Mouse (Mus musculus) testis, postnatal 14 days (tissue): ENCODE measurements around the gene Pdlim4.
"Not testable (repeated sequence)": the region's sequence is repeated elsewhere in the genome, so short reads cannot be mapped to it uniquely, and the experiment has no call there.

ENCODE experiments used
- DNase-seq: peaks from one replicate; pipeline ENCODE4 v3.0.0; 2021; ENCODE audit warnings: low spot score

Pdlim4 gene

GRCm38 (mm10) chr11:54017596-54017995 is 51.2 kb downstream of the Pdlim4 start:
- no peak for DNase-seq

GRCm38 (mm10) chr11:54016051-54016450 is 52.8 kb downstream of the Pdlim4 start:
- no peak for DNase-seq

DNA sequence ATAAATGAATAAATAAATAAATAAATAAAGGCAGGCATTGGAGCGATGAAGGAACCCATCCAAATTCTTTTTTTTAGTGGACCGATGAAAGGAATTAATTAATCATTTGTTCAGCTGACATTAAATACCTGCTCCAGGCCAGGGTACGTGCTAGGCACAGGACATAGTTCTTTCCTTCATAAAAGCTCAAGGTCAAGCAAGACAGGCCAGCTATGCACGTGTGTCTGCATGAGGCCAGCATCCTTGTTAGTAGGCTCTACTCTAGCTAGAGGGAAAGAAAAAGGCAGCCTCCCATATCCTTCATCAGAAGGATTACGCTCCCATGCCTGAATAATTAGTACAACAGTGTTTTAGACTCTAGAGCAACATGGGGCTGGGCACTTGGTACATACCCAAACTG is 55.9 kb downstream of the Pdlim4 start:
- DNase-seq: no peak

- no peak for DNase-seq
Measured at GRCm38 (mm10) chr11:54011255-54011654, 57.6 kb downstream of the Pdlim4 start.

DNA sequence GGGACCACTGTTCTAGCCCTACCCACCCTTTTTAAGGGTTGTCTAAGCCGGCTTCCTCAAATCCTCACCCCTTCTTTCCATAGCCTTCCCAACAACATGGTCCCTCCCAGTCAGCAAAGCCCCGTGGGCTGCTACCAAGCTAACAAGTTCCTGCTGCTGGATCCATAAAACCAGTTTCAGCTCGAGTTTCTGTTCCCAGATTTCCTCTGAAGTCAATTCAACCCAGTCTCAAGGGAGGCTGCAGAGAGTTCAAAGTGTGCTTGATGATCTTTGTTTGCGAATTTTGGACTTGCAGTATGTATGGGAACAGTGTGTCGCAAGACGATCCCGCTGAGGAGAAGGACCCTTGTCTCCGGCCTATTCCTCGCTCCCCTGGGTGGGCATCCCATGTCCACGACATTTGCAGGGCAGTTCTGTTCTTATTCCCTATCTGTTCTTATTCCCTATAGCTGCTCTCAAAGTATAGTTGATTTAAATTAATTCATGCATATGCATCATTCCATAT is 60.3 kb downstream of the Pdlim4 start:
- DNase-seq: no peak

DNA sequence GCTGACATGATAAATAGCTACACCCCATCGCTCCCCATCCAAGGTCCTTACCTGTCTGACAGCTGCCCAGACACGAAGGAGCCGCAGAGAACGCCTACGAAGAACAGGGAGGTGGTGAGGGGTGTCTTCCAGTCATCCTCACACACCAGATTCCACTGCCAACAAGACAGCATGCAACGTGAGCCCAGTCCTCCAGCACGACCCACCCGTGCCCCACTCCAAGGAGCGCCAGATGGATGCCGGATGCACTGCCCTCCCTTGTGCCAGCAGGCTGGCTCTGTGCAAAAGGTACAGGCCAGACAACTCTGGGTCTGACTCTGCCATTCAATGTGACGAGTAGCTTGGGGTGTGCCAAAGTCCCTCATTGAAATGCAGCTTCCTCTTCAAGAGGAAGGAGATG is 61.1 kb downstream of the Pdlim4 start:
- DNase-seq: no peak

DNA sequence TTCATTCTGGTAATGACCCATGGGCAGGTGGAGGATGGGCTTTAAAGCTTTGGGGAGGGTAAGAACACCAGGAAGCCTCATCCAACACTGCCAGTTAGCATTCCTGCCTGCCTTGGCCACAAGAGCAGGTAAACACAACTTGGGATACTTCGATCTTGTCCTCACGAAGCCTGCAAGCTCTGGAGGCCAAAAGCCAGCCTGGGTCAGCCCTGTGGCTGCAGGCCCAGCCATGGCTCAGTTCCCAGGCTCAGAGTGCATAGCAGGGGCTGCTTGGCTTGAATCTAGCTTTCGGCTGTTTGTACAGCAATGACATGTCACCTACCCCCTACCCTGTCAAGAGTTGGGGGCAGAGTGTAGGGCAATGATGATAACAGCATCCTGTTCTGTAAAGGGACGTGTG is 61.9 kb downstream of the Pdlim4 start:
- DNase-seq: no peak

DNA sequence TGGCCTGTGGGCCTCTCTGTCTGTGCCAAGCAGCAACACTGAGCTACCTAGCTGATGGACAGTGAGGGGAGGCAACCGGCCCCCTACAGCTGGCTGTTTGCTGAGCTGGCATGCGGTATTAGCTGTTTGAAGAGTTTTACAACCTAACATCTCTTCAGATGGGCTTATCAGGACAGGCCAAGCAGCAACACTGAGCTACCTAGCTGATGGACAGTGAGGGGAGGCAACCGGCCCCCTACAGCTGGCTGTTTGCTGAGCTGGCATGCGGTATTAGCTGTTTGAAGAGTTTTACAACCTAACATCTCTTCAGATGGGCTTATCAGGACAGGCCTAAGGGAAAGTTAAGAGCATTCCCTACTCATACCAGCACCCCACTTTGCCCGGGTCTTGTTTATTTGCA is 62.5 kb downstream of the Pdlim4 start:
- not testable (repeated sequence) for DNase-seq
